Mouse (Mus musculus): ENCODE data around the gene Stox2.
A peak's percentile ranks its signal among the peaks of the same experiment; 100 is the strongest.

Stox2 gene

DNA sequence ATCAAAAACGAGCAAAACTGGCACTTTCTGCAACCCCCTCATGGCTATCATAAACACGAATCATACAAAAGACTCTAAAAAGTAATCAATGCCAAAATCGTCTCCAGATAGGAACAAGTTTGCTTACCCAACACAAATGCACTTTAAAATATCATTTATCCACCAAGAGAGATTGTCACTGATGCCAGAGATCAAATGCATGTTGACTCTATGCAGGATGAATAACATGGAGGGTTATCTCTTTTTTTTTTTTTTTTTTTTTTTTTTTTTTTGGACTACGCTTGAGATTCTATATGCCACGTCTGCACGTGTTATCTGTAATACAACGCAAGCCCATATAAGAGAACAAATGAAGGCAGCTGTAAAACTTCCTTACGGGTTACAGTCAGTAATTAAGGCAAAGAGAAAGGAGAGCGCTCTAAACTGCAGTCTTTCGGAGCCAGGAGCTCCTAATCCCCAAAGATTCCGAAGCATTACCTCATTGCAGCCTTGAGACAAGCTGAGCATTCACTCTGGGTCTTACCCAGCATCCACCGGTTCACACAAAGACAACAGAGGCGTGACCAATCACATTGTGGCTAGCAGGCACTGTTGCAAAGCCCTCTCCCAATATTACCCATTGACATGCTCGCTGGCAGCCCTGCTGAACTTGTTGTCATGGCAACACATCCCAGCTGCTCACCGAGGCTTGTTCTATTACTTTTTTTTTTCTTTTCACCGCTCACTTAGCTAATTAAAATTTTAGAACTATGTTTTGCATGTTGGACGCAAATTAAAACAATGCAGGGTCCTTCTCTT lies 203.8 kb downstream of the Stox2 start:
- peak; percentile 16 for DNase-seq (ENCODE audit: low read depth, low spot score)

GRCm38 (mm10) chr8:47241421-47242078 lies 204.6 kb downstream of the Stox2 start:
- no peak for DNase-seq (ENCODE audit: low read depth, low spot score)

DNA sequence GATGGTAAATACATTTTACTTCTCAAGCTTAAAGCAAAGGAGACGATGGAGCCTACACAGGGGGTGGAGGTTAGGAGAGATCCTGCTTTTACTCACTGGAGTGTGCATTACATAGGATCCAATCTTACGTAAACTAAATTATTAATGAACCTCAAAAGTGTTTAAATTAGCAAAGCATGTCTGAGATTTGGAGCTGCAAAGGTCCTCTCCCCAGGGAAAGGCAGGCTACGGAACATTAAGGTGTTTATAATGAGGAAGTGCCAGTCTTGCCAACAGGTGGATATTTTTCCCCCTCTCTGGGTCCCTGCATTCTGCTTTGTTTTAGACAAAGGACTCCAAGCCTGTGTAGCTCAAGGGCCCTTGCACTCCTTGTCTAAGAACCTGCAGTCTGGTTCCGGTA lies 205.3 kb downstream of the Stox2 start:
- DNase-seq (ENCODE audit: low read depth, low spot score), result no peak

DNA sequence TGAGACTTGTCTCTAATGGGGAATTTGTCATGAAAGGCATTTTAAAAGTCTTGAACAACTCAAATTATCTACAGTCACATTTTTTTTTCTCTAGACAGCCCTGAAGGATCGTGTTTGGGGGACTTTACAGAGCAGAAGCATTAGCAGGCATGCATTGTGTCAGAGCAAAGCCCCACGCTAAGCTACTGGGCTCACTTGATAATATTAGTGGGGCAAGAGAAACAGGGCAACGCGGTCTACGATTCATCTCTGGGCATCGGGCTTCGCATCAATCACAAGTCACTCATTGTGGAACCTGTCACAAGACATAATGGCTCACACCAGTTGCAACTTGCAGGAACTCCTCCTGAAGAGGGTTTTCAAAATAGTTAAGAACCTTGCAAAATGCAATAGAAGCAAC lies 205.9 kb downstream of the Stox2 start:
- no peak for DNase-seq (ENCODE audit: low read depth, low spot score)

GRCm38 (mm10) chr8:47232081-47232480 lies 214.1 kb downstream of the Stox2 start:
- DNase-seq (ENCODE audit: low read depth, low spot score), result no peak

GRCm38 (mm10) chr8:47230057-47230456 lies 216.1 kb downstream of the Stox2 start:
- no peak for DNase-seq (ENCODE audit: low read depth, low spot score)

GRCm38 (mm10) chr8:47221851-47222250 lies 224.3 kb downstream of the Stox2 start:
- DNase-seq (ENCODE audit: low read depth, low spot score), result no peak

GRCm38 (mm10) chr8:47221191-47221590 lies 225.0 kb downstream of the Stox2 start:
- no peak for DNase-seq (ENCODE audit: low read depth, low spot score)

GRCm38 (mm10) chr8:47220390-47220789 lies 225.8 kb downstream of the Stox2 start:
- no peak for DNase-seq (ENCODE audit: low read depth, low spot score)

DNA sequence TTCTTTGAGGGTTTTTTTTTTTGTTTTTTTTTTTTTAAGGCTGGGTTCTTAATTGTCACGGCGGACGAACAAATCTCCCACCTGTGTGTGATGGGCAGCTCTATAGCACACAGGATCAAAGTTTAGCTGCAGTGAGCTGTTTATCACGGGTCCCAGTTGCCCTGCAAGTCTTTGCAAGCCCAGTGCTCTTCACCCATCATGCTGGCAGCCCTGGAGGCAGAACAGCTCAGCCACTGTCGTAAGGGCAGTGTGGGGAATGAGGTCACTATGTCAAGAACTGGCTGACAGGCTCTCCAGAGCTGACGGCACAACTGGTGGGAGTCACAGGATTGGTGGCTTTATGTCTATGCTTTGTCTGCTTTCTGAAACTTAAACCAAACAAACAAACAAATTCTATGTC lies 227.6 kb downstream of the Stox2 start:
- no peak for DNase-seq (ENCODE audit: low read depth, low spot score)

GRCm38 (mm10) chr8:47218021-47218420 lies 228.1 kb downstream of the Stox2 start:
- no peak for DNase-seq (ENCODE audit: low read depth, low spot score)

DNA sequence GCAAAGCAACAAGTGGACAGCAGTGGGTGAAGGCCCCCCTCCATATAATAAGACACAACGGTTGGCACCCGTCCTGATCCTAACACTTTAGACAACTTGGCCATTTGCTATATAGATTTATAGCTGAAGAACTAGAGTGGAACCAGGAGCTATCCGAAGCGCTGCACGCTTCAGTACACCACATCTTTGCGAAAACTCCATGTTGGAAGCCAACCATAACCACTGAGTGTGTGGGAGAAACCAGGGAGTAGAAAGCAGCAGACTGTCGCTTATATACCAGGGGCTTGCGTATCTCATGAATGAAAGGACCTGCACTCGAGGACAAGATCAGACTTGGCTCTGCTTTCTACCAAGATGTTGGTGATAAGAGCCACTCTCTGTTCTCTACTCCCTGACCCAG lies 234.0 kb downstream of the Stox2 start:
- DNase-seq (ENCODE audit: low read depth, low spot score), result no peak

DNA sequence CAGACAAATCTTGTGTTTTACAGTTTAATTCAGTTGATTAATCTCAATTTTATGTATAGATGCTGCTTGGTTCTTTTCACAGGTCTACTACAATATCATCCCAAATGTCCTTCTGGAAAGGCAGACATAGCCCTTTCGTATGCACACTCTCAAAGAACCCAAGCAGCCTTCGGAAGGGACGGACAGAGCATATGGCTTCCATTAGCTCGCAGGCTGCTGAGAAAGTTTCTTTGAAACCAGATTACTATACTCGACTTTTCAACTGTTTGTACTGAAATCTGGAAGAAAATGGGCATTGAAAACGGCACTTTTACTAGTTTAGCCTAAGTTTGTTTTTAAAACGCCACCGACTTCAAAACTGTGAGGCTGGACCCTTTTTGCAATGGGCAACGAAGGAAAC lies 234.9 kb downstream of the Stox2 start:
- no peak for DNase-seq (ENCODE audit: low read depth, low spot score)

- DNase-seq (ENCODE audit: low read depth, low spot score), result no peak
Observed at GRCm38 (mm10) chr8:47208246-47208645, 237.9 kb downstream of the Stox2 start.

DNA sequence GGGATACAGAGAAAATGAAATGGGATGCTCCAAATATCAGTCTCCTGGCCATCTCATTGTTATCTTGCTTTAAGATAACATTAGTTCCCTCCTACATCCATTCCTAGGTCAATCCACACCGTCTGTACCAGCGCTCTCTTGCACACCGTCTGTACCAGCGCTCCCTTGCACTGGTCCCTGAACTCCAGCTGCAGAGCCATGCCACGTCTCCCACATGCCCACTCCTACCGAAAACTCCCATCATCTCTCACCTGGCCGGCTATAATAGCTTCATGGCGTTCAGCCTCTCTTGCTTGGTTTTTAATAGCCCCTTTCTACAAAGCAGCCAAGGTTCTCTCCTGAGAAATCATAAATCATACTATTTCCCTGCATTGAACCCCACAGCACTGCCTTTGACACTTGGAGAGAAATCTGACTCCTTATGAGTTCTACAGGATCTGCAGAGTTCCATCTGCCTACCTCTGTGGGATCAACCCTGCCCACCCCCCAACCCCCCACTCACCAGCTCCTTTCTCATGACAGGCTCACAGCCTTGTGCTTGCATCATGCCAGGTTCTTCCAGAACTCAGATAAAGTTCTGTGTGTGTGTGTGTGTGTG lies 239.4 kb downstream of the Stox2 start:
- no peak for DNase-seq (ENCODE audit: low read depth, low spot score)

DNA sequence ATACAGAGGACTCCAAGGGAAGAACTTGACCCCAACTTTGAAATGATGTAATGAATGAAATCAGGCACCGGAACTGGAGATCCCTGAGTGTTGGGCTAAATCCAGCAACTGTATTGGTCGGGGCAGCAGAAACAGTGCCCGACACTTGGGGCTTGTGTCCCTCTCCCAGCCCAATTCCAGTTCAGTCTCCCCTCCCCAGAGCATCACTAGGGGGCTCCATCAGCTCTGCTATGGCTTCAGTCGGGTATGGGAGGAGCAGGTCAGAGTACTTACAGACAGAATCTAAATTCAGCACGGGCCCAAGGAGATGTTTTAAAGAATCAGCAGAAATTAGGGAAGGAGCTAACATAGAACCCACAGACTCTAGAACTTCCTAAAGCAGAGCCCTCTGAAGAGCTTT lies 240.7 kb downstream of the Stox2 start:
- no peak for DNase-seq (ENCODE audit: low read depth, low spot score)

DNA sequence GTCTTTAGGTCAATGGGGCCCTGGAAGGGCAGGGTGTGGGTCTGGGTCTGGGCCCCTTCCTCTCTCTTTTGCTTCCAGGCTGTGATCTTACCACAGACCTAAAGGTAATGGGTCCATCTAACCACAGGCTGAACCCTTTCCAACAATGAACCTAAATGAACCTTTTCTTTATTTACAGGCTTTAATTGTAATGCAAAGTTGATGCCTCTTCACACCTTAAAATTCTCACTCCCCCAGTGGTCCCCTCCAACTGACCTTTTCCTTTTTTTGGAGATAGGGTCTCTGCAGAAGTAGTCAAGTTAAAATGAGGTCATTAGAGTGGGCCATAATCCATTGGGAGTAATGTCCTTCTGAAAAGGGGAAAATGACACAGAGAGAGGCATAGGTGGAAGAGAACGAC lies 249.8 kb downstream of the Stox2 start:
- no peak for DNase-seq (ENCODE audit: low read depth, low spot score)

DNA sequence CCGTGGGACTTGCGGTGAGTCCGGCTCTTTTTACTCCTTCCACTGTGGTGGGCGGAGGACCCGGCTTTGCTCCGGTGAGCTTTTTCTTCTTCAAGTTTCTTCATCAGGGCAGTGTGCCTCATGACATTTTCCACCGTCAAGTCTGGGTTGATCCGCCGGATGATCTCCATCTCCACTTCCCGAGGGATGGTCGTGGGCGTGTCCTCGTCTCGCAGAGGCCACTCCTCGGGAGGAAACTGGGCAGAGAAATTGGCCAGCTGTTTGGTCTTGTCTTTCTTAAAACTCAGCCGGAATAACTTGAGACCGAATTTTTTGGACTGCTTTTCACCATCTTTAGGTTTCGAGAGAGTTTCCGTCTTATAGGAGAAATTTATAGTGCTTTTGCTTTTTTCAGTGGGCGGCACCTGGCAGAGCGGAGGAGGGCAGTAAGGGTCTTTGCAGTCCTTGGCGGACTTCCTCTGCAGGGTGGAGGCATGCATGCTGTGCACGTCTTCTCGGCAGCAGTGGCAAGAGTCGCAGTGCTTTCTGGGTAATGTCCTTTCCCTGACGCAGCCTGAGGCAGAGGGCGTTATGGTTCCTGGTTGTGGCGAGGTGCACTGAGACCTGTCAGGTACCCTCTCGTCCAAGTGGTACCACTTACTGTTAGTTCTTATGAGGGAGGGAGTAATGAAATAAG lies 252.7 kb downstream of the Stox2 start:
- DNase-seq (ENCODE audit: low read depth, low spot score), result no peak

DNA sequence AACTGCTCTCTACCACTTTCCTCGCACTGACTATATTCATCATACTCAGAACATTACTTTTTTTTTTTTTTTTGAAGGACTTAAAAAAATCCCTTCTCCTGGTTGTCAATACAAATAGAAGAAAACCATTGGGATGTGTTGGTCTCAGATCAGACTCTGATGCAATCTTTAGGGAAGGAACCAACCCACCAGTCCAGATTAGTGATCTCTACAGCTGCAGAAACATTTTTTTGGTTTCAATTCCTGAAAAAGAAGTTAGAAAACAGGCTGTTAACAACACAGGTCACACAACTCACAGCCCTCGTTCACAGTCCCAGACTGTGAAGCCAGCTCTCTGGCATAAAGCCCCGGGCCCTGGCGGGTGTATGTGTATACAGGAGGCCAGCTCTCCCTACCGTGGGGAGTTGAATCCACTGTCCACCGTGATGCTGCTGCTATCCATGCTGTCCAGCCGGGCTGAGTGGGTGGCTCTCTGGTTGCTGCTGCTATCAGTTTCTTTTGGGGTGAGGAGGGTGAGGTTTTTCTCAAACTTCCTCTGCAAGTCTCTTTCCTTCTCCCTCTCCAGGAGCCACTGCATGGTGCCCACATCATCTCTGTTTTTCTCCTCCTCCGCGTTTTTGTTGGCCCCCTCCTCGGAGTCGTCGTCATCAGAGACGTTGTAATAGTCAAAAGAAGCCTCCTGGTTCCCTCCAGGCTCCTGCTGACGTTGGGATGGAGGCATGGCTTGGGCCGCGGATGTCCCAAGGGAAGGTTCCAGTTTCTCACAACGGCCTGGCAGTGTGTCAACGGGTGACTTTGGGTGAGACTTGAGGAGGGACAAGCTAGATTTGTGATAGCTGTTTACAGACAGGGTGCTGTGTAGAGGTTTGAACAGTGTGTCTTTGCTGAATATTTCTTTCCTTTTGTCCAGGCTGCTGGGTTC lies 254.5 kb downstream of the Stox2 start:
- DNase-seq (ENCODE audit: low read depth, low spot score), result no peak

GRCm38 (mm10) chr8:47185396-47185795 lies 260.8 kb downstream of the Stox2 start:
- DNase-seq (ENCODE audit: low read depth, low spot score), result no peak

All from CD4-positive, CD25-positive, alpha-beta regulatory T cell, adult 2 months (primary cell).